In the genomic region with DNA sequence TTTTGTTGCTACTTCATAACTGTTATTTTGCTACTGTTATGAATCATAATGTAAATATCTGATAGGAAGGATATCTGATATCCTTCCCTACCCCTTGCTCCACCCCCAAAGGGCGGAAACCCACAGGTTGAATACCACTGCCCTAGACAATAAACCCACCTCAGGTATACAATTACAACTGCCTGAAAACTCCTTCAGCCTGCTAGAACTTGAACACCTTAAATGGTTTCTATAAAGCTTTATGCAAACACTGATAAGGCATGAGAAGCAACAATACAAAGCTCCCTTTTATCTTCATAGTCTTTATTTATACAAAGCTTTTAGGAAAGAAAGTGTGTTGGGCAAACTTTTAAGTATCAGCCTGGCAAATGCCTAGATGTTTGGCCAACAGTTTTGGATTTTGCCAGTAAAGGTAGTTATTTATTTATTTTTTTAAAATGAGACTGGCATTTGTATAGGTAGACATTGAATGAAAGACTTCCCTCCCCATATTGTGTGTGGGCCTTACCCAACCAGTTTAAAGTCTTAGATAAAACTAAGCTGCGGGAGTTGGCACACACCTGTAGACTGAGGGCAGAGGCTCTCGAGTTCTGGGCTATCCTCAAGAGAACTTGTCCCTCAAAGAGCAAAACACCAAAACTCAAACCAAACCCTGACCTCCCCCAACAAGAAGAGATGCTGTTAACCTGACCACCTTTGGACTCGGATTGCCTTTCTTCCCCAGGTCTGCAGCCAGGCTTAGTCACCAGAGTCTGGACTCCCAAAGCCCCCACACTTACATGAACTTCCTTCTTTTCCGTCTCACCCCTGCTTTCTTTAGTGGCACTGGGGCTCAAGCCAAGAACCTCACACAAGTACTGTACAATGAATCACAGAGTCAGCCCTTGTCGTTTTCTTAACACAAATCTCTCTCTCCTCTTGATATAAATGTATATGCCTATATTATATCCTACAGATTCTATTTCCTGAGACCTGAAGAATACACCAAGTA, we compare ENCODE assay signal across 28 mouse cellular contexts. TPM values are rescaled to one million over a fixed set of nuclear protein-coding genes. Genes with fewer than 3 reads are reported as not detected.
A peak's percentile ranks its signal among the peaks of the same experiment; 100 is the strongest.
DNase-seq lines count a peak whose midpoint lies in the region; ATAC-seq and TF ChIP-seq lines count a peak whose summit lies in the region.
"Had no signal": no experiment of that assay in that cellular context is flagged by ENCODE, and none has a peak within 500 bp of the region (broad histone marks: within the 10 kb centered on the region; RNA-seq: fewer than 3 reads in every experiment).

No protein-coding gene starts in this region.

- no peaks in the 10 kb centered on the region for H3K4me1 ChIP-seq in midbrain, embryonic 11.5 days (ENCODE audit: control insufficient read depth, insufficient read depth, low read length)
- H3K4me1 ChIP-seq in midbrain, embryonic 13.5 days (replicated peaks) = no peaks in the 10 kb centered on the region
- no peaks in the 10 kb centered on the region for H3K4me1 ChIP-seq in stomach, postnatal 0 days (replicated peaks; ENCODE audit: control insufficient read depth, insufficient read depth)

- no peak overlapping the region for H3K4me2 ChIP-seq in midbrain, embryonic 11.5 days
- no peak overlapping the region for H3K4me2 ChIP-seq in midbrain, embryonic 13.5 days (replicated peaks)
- no peak overlapping the region for H3K4me2 ChIP-seq in stomach, postnatal 0 days (replicated peaks; ENCODE audit: low read depth)
- H3K4me2 ChIP-seq: heart, embryonic 13.5 days; hindbrain, embryonic 12.5 days had no signal

- ATAC-seq in midbrain, embryonic 11.5 days (ENCODE audit: low FRiP score) = no peak
- no peak for ATAC-seq in midbrain, embryonic 13.5 days
- ATAC-seq in granulocyte monocyte progenitor cell, adult 5-6 weeks (replicated peaks; ENCODE audit: poor library complexity, severe bottlenecking) = peak; percentile 72
- peak; percentile 60 for ATAC-seq in megakaryocyte progenitor cell, adult 5-6 weeks (replicated peaks; ENCODE audit: poor library complexity)
- ATAC-seq in stomach, postnatal 0 days (ENCODE audit: low FRiP score, low TSS enrichment) = peak; percentile 86
- ATAC-seq in erythroid progenitor cell, adult 5-6 weeks (replicated peaks; ENCODE audit: low FRiP score, poor library complexity, severe bottlenecking) = no peak
- ATAC-seq: CD4-positive, CD25-positive, alpha-beta regulatory T cell, adult 4 months; forebrain, embryonic 14.5 days; hindbrain, embryonic 16.5 days had no signal

- H3K27ac ChIP-seq in midbrain, embryonic 11.5 days (ENCODE audit: low read depth, low read length) = no peak overlapping the region
- H3K27ac ChIP-seq in midbrain, embryonic 13.5 days = no peak overlapping the region
- peak overlapping the region; percentile 71 for H3K27ac ChIP-seq in stomach, postnatal 0 days (replicated peaks)
- H3K27ac ChIP-seq: embryonic facial prominence, embryonic 10.5 days; forebrain, embryonic 10.5 days; heart, embryonic 13.5 days; hindbrain, embryonic 12.5 days had no signal

- H3K9me3 ChIP-seq in midbrain, embryonic 11.5 days (ENCODE audit: control insufficient read depth, low read length) = no peaks in the 10 kb centered on the region
- no peaks in the 10 kb centered on the region for H3K9me3 ChIP-seq in midbrain, embryonic 13.5 days
- no peaks in the 10 kb centered on the region for H3K9me3 ChIP-seq in stomach, postnatal 0 days (ENCODE audit: control insufficient read depth, low read length)
- H3K9me3 ChIP-seq: embryonic facial prominence, embryonic 10.5 days; forebrain, embryonic 10.5 days; G1E; heart, embryonic 13.5 days; hindbrain, embryonic 12.5 days had no signal

- peak; percentile 14 for DNase-seq in midbrain, embryonic 11.5 days (ENCODE audit: low spot score, missing footprints)
- peak; percentile 40 for DNase-seq in stomach, postnatal 0 days (ENCODE audit: low spot score)
- no peak for DNase-seq in gastrocnemius, postnatal 14 days
- no peak for DNase-seq in B cell, adult 2 months
- DNase-seq: adrenal gland, postnatal 10 days; cerebellum, adult 11 months; cerebellum, adult 9-10 months; cerebellum, postnatal 36 days; gastrocnemius, adult 2 months; heart, postnatal 36 days had no signal

- no peak overlapping the region for H3K4me3 ChIP-seq in midbrain, embryonic 11.5 days (ENCODE audit: low read depth, low read length)
- no peak overlapping the region for H3K4me3 ChIP-seq in midbrain, embryonic 13.5 days (replicated peaks)
- no peak overlapping the region for H3K4me3 ChIP-seq in stomach, postnatal 0 days (ENCODE audit: low read depth, low read length)
- H3K4me3 ChIP-seq: embryonic facial prominence, embryonic 10.5 days; forebrain, embryonic 10.5 days; gastrocnemius, adult 2 months; heart, embryonic 13.5 days; hindbrain, embryonic 12.5 days had no signal

- no peak for TF ChIP-seq CTCF in stomach, postnatal 0 days (IDR thresholded peaks at IDR 0.05; ENCODE audit: low read depth)

- WGBS in midbrain, embryonic 11.5 days = 88% methylated on average over 6 of the region's 6 CpGs
- 85% methylated on average over 6 of the region's 6 CpGs for WGBS in midbrain, embryonic 13.5 days
- WGBS in stomach, postnatal 0 days = 45% methylated on average over 6 of the region's 6 CpGs

- H3K27me3 ChIP-seq in midbrain, embryonic 11.5 days (ENCODE audit: control insufficient read depth, insufficient read depth, low read length) = no peaks in the 10 kb centered on the region
- no peaks in the 10 kb centered on the region for H3K27me3 ChIP-seq in midbrain, embryonic 13.5 days
- H3K27me3 ChIP-seq in stomach, postnatal 0 days (ENCODE audit: control insufficient read depth, insufficient read depth, low read length) = no peaks in the 10 kb centered on the region
- H3K27me3 ChIP-seq: heart, embryonic 13.5 days; hindbrain, embryonic 12.5 days had no signal

- intact Hi-C loops in gastrocnemius, postnatal 14 days (cut with DNase I; ENCODE audit: low total_unique reads) = no loop called here

- no peaks in the 10 kb centered on the region for H3K36me3 ChIP-seq in midbrain, embryonic 11.5 days (ENCODE audit: control insufficient read depth, insufficient read depth, low read length)
- no peaks in the 10 kb centered on the region for H3K36me3 ChIP-seq in midbrain, embryonic 13.5 days
- no peaks in the 10 kb centered on the region for H3K36me3 ChIP-seq in stomach, postnatal 0 days (ENCODE audit: control insufficient read depth, insufficient read depth, low read length)
- H3K36me3 ChIP-seq: embryonic facial prominence, embryonic 10.5 days; forebrain, embryonic 10.5 days; G1E; heart, embryonic 13.5 days; hindbrain, embryonic 12.5 days had no signal

- no peak overlapping the region for H3K9ac ChIP-seq in midbrain, embryonic 11.5 days (ENCODE audit: low read length)
- H3K9ac ChIP-seq in midbrain, embryonic 13.5 days (replicated peaks) = no peak overlapping the region
- no peak overlapping the region for H3K9ac ChIP-seq in stomach, postnatal 0 days (ENCODE audit: low read length)
- H3K9ac ChIP-seq: heart, embryonic 13.5 days; hindbrain, embryonic 12.5 days had no signal

- TF ChIP-seq EP300 in stomach, postnatal 0 days (optimal IDR thresholded peaks at IDR 0.05) = peak; percentile 57

RNA-seq across cellular contexts. Expression of a gene that starts 24.7 kb away (rescaled TPM):
- polyA plus RNA-seq in midbrain, embryonic 11.5 days (2014; fragmentation: Nextera tagmentation; extraction: Ambion mirVana) = 0.43 and 0.48 TPM in 2 replicates
- 1.1 and 1.2 TPM in 2 replicates for polyA plus RNA-seq in midbrain, embryonic 13.5 days (2015; fragmentation: Nextera tagmentation; extraction: Ambion mirVana)
- total RNA-seq in granulocyte monocyte progenitor cell, adult 5-6 weeks (2014; fragmentation: Nextera tagmentation) = 0.11 TPM in 1 of 2 replicates, not detected in the other
- not detected in 2 replicates for total RNA-seq in granulocyte monocyte progenitor cell, adult 5-6 weeks (2017)
- 0.05 and 0.10 TPM in 2 replicates for total RNA-seq in megakaryocyte progenitor cell, adult 5-6 weeks (2015)
- 0.24 TPM in 1 of 2 replicates, not detected in the other for total RNA-seq in megakaryocyte progenitor cell, adult 5-6 weeks (2017)
- polyA plus RNA-seq in stomach, postnatal 0 days (2015; fragmentation: Nextera tagmentation; extraction: Ambion mirVana) = 0.80 and 0.85 TPM in 2 replicates
- 0.72 TPM in 1 of 2 replicates, not detected in the other for total RNA-seq in erythroid progenitor cell, adult 5-6 weeks (2015; ENCODE audit: low replicate concordance)
- total RNA-seq in erythroid progenitor cell, adult 5-6 weeks (2017; ENCODE audit: low replicate concordance) = 0.61 and 1.9 TPM in 2 replicates
- 1 to 10 TPM in 1 of 2 experiments, under 1 TPM in 1; 0.70 to 1.4 TPM for total RNA-seq in gastrocnemius, postnatal 14 days (2021)

RNA-seq across cellular contexts. Expression of a gene that starts 24.9 kb away (rescaled TPM):
- 121 and 130 TPM in 2 replicates for polyA plus RNA-seq in midbrain, embryonic 11.5 days (2014; fragmentation: Nextera tagmentation; extraction: Ambion mirVana)
- 131 and 132 TPM in 2 replicates for polyA plus RNA-seq in midbrain, embryonic 13.5 days (2015; fragmentation: Nextera tagmentation; extraction: Ambion mirVana)
- 60.4 and 67.3 TPM in 2 replicates for total RNA-seq in granulocyte monocyte progenitor cell, adult 5-6 weeks (2014; fragmentation: Nextera tagmentation)
- total RNA-seq in granulocyte monocyte progenitor cell, adult 5-6 weeks (2017) = 50.7 and 59.0 TPM in 2 replicates
- 32.1 and 35.2 TPM in 2 replicates for total RNA-seq in megakaryocyte progenitor cell, adult 5-6 weeks (2015)
- 46.2 and 55.2 TPM in 2 replicates for total RNA-seq in megakaryocyte progenitor cell, adult 5-6 weeks (2017)
- polyA plus RNA-seq in stomach, postnatal 0 days (2015; fragmentation: Nextera tagmentation; extraction: Ambion mirVana) = 330 and 353 TPM in 2 replicates
- 72.9 and 80.7 TPM in 2 replicates for total RNA-seq in erythroid progenitor cell, adult 5-6 weeks (2015; ENCODE audit: low replicate concordance)
- total RNA-seq in erythroid progenitor cell, adult 5-6 weeks (2017; ENCODE audit: low replicate concordance) = 123 and 127 TPM in 2 replicates
- 100 to 1,000 TPM; 120 to 371 TPM for total RNA-seq in gastrocnemius, postnatal 14 days (2021)

RNA-seq across cellular contexts. Expression of a gene that starts 33.1 kb away (rescaled TPM):
- polyA plus RNA-seq in midbrain, embryonic 11.5 days (2014; fragmentation: Nextera tagmentation; extraction: Ambion mirVana) = not detected in 2 replicates
- polyA plus RNA-seq in midbrain, embryonic 13.5 days (2015; fragmentation: Nextera tagmentation; extraction: Ambion mirVana) = not detected in 2 replicates
- total RNA-seq in granulocyte monocyte progenitor cell, adult 5-6 weeks (2014; fragmentation: Nextera tagmentation) = not detected in 2 replicates
- not detected in 2 replicates for total RNA-seq in granulocyte monocyte progenitor cell, adult 5-6 weeks (2017)
- not detected in 2 replicates for total RNA-seq in megakaryocyte progenitor cell, adult 5-6 weeks (2015)
- total RNA-seq in megakaryocyte progenitor cell, adult 5-6 weeks (2017) = not detected in 2 replicates
- polyA plus RNA-seq in stomach, postnatal 0 days (2015; fragmentation: Nextera tagmentation; extraction: Ambion mirVana) = not detected in 2 replicates
- not detected in 2 replicates for total RNA-seq in erythroid progenitor cell, adult 5-6 weeks (2015; ENCODE audit: low replicate concordance)
- total RNA-seq in erythroid progenitor cell, adult 5-6 weeks (2017; ENCODE audit: low replicate concordance) = not detected in 2 replicates
- total RNA-seq in gastrocnemius, postnatal 14 days (2021) = not detected
- total RNA-seq: adrenal gland, postnatal 10 days; adrenal gland, postnatal 4 days; gastrocnemius, adult 2 months; gastrocnemius, postnatal 4 days; heart, adult 8-10 months; heart, postnatal 36 days had no signal
- polyA plus RNA-seq: brain, embryonic 14.5 days; embryonic facial prominence, embryonic 10.5 days; embryonic facial prominence, embryonic 14.5 days; forebrain, embryonic 10.5 days; forebrain, embryonic 14.5 days; G1E; heart, embryonic 13.5 days; heart, postnatal 0 days; hindbrain, embryonic 12.5 days; hindbrain, embryonic 16.5 days had no signal

RNA-seq across cellular contexts. Expression of a gene that starts 50.5 kb away (rescaled TPM):
- polyA plus RNA-seq in midbrain, embryonic 11.5 days (2014; fragmentation: Nextera tagmentation; extraction: Ambion mirVana) = 0.77 and 0.79 TPM in 2 replicates
- 1.1 and 1.4 TPM in 2 replicates for polyA plus RNA-seq in midbrain, embryonic 13.5 days (2015; fragmentation: Nextera tagmentation; extraction: Ambion mirVana)
- total RNA-seq in granulocyte monocyte progenitor cell, adult 5-6 weeks (2014; fragmentation: Nextera tagmentation) = not detected in 2 replicates
- not detected in 2 replicates for total RNA-seq in granulocyte monocyte progenitor cell, adult 5-6 weeks (2017)
- total RNA-seq in megakaryocyte progenitor cell, adult 5-6 weeks (2015) = not detected in 2 replicates
- not detected in 2 replicates for total RNA-seq in megakaryocyte progenitor cell, adult 5-6 weeks (2017)
- 0.07 and 0.11 TPM in 2 replicates for polyA plus RNA-seq in stomach, postnatal 0 days (2015; fragmentation: Nextera tagmentation; extraction: Ambion mirVana)
- total RNA-seq in erythroid progenitor cell, adult 5-6 weeks (2015; ENCODE audit: low replicate concordance) = not detected in 2 replicates
- 0.13 TPM in 1 of 2 replicates, not detected in the other for total RNA-seq in erythroid progenitor cell, adult 5-6 weeks (2017; ENCODE audit: low replicate concordance)
- total RNA-seq in gastrocnemius, postnatal 14 days (2021) = not detected
- total RNA-seq: adrenal gland, postnatal 10 days; adrenal gland, postnatal 4 days; gastrocnemius, adult 2 months; gastrocnemius, postnatal 4 days; heart, adult 8-10 months; heart, postnatal 36 days had no signal
- polyA plus RNA-seq: brain, embryonic 14.5 days; G1E had no signal

Comparison
In these comparisons a context has a peak if more than half of its experiments do, and no peak if none do; other contexts are left out.
1. ATAC-seq: peak in granulocyte monocyte progenitor cell, adult 5-6 weeks (single experiment), megakaryocyte progenitor cell, adult 5-6 weeks (single experiment) and stomach, postnatal 0 days (single experiment); none in midbrain, embryonic 11.5 days (single experiment), midbrain, embryonic 13.5 days (single experiment) and erythroid progenitor cell, adult 5-6 weeks (single experiment).
2. DNase-seq: peak in midbrain, embryonic 11.5 days (single experiment) and stomach, postnatal 0 days (single experiment); none in gastrocnemius, postnatal 14 days (single experiment) and B cell, adult 2 months (0 of 2).